Mouse (Mus musculus): Measurements from ENCODE around the gene Bcap29. TPM values are rescaled to one million over a fixed set of nuclear protein-coding genes. Genes with fewer than 3 reads are reported as not detected.
"Not testable (repeated sequence)": the region's sequence is repeated elsewhere in the genome, so short reads cannot be mapped to it uniquely, and the experiment has no call there.

Gene Bcap29
- total RNA-seq, 2 experiments from 2014 or later, result 18.9 to 19.0 TPM

DNA sequence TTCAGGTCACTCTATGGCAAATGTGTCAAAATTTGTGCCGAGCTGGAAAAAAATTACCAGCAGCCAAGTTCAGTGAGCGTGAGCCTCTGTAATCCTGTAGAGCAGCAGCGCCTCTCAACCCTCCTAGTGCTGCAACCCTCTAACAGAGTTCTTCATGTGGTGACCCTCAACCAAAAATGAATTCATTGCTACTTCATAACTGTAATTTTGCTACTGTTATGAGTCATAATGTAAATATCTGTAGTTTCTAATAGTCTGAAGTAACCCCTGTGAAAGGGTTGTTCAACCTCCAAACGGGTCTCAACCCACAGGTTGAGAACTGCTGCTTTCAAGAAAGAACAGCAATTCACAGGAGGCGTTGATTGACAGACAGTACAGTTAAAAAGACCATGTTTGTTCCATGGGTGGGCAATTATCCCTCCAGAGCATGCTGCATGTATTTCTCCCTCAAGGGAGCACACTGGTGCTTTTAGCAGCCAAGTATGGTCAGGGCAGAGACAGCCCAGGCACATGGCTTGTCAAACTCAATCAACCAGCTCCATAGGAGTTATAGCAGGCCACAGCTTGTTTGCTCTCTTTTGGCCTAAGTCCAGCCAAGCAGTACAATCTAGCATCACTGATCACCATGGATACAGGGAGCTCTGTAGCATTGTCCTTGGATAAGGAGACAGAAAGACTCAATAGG, 53.7 kb downstream of the Bcap29 start:
- DNase-seq (ENCODE audit: low spot score in 2 of 2), result no peak

- no peak for DNase-seq (ENCODE audit: low spot score in 2 of 2)
Measured at GRCm38 (mm10) chr12:31578691-31579476, 55.6 kb downstream of the Bcap29 start.

- DNase-seq (ENCODE audit: low spot score in 2 of 2), result no peak
Measured at GRCm38 (mm10) chr12:31574506-31574905, 60.0 kb downstream of the Bcap29 start.

- no peak for DNase-seq (ENCODE audit: low spot score in 2 of 2)
Measured at GRCm38 (mm10) chr12:31569784-31570183, 64.7 kb downstream of the Bcap29 start.

DNA sequence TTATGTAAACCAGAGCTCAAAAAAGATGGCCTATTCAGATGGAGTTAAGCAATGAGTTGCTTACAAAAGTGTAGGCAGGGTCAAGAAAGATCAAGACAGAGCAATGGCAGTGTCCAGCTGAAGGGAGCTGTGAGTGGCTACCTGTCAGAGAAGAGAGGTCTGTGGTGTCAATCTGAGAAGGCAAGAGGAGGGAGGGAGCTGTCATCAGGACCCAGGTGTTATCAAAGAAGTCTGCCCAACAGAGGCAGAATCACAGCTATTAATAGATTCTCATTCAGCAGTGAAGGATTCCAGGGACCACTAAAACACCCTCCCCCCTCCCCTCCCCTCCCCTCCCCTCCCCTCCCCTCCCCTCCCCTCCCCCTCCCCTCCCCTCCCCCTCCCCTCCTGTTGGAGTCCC, 65.8 kb downstream of the Bcap29 start:
- DNase-seq (ENCODE audit: low spot score in 2 of 2), result no peak

DNA sequence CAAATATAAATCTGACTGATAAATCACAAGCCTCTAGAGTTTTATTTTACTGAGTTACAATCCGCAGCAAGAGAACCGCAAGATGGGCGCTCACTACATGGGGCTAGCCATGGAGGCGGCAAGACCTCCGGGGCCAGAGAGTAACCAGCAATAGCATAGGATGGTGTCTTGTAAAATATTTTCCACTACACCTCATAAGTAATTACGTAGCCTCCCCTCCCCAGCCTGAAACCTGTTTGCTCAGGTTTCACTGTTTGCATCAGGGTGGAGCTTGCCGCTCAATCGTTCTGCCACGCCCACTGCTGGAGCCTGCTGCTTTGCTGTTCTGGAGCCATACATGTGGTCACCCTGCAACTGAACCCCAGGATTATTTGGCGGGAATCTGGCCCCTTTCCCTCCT, 66.9 kb downstream of the Bcap29 start:
- not testable (repeated sequence) for DNase-seq (ENCODE audit: low spot score in 2 of 2)

DNA sequence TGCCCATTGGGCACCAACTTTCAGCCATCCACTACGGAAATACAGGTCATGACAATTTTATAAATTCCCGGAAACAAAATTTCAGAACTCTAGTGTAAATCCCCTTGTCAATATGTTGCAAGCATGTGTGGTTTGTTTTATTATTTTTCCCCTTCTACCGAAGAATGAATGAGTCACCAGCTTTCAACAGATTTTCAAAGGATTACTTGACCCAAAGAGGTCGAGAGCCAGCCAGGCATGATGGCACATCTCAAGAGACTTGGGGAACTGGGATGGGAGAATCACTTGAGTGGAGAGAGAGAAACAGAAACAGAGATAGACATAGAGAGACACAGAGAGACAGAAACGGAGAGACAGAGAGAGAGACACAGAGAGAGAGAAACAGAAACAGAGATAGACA, 73.7 kb downstream of the Bcap29 start:
- no peak for DNase-seq (ENCODE audit: low spot score in 2 of 2)

GRCm38 (mm10) chr12:31560002-31560401, 74.5 kb downstream of the Bcap29 start:
- DNase-seq (ENCODE audit: low spot score in 2 of 2), result no peak

DNA sequence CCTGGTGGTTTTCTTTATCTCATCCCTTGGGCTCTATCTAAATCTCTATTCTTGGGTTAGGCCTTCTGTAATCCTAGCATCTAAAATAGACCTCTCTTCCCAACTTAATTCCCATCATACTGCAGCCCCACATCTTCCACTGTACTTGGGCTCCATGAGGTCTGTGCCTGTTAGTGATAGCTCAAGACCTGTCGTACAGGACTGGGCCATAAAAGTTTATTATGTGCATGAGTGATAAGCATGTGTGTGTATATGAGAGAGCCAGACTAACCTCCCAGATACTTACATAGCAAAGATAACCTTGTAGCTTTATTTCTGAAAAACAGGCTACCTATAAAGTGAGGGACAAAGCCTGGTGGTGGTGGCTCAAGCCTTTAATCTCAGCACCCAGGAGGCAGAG, 80.1 kb downstream of the Bcap29 start:
- no peak for DNase-seq (ENCODE audit: low spot score in 2 of 2)

- no peak for DNase-seq (ENCODE audit: low spot score in 2 of 2)
Measured at GRCm38 (mm10) chr12:31551252-31551651, 83.2 kb downstream of the Bcap29 start.

GRCm38 (mm10) chr12:31546061-31546460, 88.4 kb downstream of the Bcap29 start:
- DNase-seq (ENCODE audit: low spot score in 2 of 2), result no peak

- DNase-seq (ENCODE audit: low spot score in 2 of 2), result no peak
Measured at GRCm38 (mm10) chr12:31545219-31545618, 89.2 kb downstream of the Bcap29 start.

DNA sequence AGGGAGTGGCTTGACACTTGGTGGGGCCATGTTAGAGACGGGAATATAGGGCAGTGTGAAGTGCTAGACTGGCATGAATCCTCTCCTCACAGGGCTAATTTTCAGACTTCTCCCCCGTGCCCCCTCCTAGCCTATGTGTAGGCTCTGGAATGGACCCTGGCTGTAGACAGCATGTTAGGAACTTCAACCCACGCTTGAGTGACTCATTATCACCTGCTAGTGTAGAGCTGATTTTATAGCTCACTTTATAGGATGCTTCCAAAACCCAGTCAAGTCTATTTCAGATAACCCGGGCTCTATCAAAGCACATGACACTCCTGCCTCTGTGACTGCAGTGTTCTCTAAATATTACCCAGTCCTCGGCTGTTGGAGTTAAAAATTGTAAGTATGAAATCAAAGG, 92.9 kb downstream of the Bcap29 start:
- DNase-seq (ENCODE audit: low spot score in 2 of 2), result no peak

Other genes starting within 250 kb of the Bcap29 start
- gene Slc26a3, start 243.8 kb downstream of the Bcap29 start, total RNA-seq (2021), result not detected
- 10 to 100 TPM; 10.9 to 12.8 TPM for gene Cbll1, start 135.0 kb downstream of the Bcap29 start, total RNA-seq (2021)
- gene Slc26a4, start 74.7 kb downstream of the Bcap29 start, total RNA-seq (2021), result under 1 TPM; 0.08 to 0.15 TPM
- gene Dus4l, start 20.2 kb upstream of the Bcap29 start, total RNA-seq (2021), result 1 to 10 TPM; 5.1 to 6.1 TPM
- gene Cog5, start 20.2 kb upstream of the Bcap29 start, total RNA-seq (2021), result 10 to 100 TPM; 35.7 to 37.2 TPM
- not detected for gene Gpr22, start 79.3 kb upstream of the Bcap29 start, total RNA-seq (2021)

Data from gastrocnemius, postnatal 4 days (tissue).